Mouse (Mus musculus): ENCODE data around the gene Zmynd19.

Zmynd19 gene

GRCm38 (mm10) chr2:24949421-24950188 is at the start of gene Zmynd19:
TSS of gene Zmynd19 (plus strand) at chr2:24949792.
- DNase-seq (ENCODE audit: low read depth) = peak; percentile 98

- DNase-seq (ENCODE audit: low read depth) = no peak
Measured at GRCm38 (mm10) chr2:24901055-24901454, 48.5 kb upstream of the Zmynd19 start.

- no peak for DNase-seq (ENCODE audit: low read depth)
Measured at GRCm38 (mm10) chr2:24902999-24903398, 46.6 kb upstream of the Zmynd19 start.

GRCm38 (mm10) chr2:24904823-24905652 is 44.6 kb upstream of the Zmynd19 start:
- no peak for DNase-seq (ENCODE audit: low read depth)

GRCm38 (mm10) chr2:24905653-24906155 is 43.9 kb upstream of the Zmynd19 start:
- DNase-seq (ENCODE audit: low read depth) = no peak

- DNase-seq (ENCODE audit: low read depth) = no peak
Measured at GRCm38 (mm10) chr2:24910481-24910880, 39.1 kb upstream of the Zmynd19 start.

- DNase-seq (ENCODE audit: low read depth) = no peak
Measured at GRCm38 (mm10) chr2:24912189-24912588, 37.4 kb upstream of the Zmynd19 start.

- DNase-seq (ENCODE audit: low read depth) = no peak
Measured at GRCm38 (mm10) chr2:24912589-24912988, 37.0 kb upstream of the Zmynd19 start.

- DNase-seq (ENCODE audit: low read depth) = no peak
Measured at GRCm38 (mm10) chr2:24914762-24915161, 34.8 kb upstream of the Zmynd19 start.

GRCm38 (mm10) chr2:24918930-24919838 is 30.4 kb upstream of the Zmynd19 start, which contains the start of gene Ehmt1:
TSS of gene Ehmt1 (minus strand) at chr2:24919614.
- peak; percentile 96 for DNase-seq (ENCODE audit: low read depth)

GRCm38 (mm10) chr2:24919839-24920175 is 29.8 kb upstream of the Zmynd19 start:
- no peak for DNase-seq (ENCODE audit: low read depth)

- DNase-seq (ENCODE audit: low read depth) = peak; percentile 20
Measured at GRCm38 (mm10) chr2:24923561-24923960, 26.0 kb upstream of the Zmynd19 start.

- no peak for DNase-seq (ENCODE audit: low read depth)
Measured at GRCm38 (mm10) chr2:24925284-24925683, 24.3 kb upstream of the Zmynd19 start.

- DNase-seq (ENCODE audit: low read depth) = no peak
Measured at GRCm38 (mm10) chr2:24926345-24926964, 23.1 kb upstream of the Zmynd19 start.

- no peak for DNase-seq (ENCODE audit: low read depth)
Measured at GRCm38 (mm10) chr2:24926965-24927358, 22.6 kb upstream of the Zmynd19 start.

GRCm38 (mm10) chr2:24927810-24928479 is 21.6 kb upstream of the Zmynd19 start:
- no peak for DNase-seq (ENCODE audit: low read depth)

- no peak for DNase-seq (ENCODE audit: low read depth)
Measured at GRCm38 (mm10) chr2:24929119-24929518, 20.5 kb upstream of the Zmynd19 start.

- no peak for DNase-seq (ENCODE audit: low read depth)
Measured at GRCm38 (mm10) chr2:24929593-24929992, 20.0 kb upstream of the Zmynd19 start.

GRCm38 (mm10) chr2:24934441-24934963 is 15.1 kb upstream of the Zmynd19 start:
- no peak for DNase-seq (ENCODE audit: low read depth)

GRCm38 (mm10) chr2:24935057-24935796 is 14.4 kb upstream of the Zmynd19 start, which contains the start of gene Arrdc1:
TSS of gene Arrdc1 (minus strand) at chr2:24935252.
- DNase-seq (ENCODE audit: low read depth) = peak; percentile 99

Measured in naive thymus-derived CD4-positive, alpha-beta T cell, adult 2 months (primary cell).